Mouse (Mus musculus) olfactory bulb, adult 2 months (tissue): ENCODE measurements around the gene Lypd6b. TPM values are rescaled to one million over a fixed set of nuclear protein-coding genes. Genes with fewer than 3 reads are reported as not detected.

Experiments used
- H3K27ac ChIP-seq: fragments of 200-500 bp; 2 replicates; pipeline ENCODE4 v1.5.1; 2012; ENCODE audit warnings: low read depth, low read length; ENCODE audit not compliant: insufficient read depth
- H3K4me1 ChIP-seq: fragments of 200-500 bp; 2 replicates; pipeline ENCODE4 v1.6.1; 2012; ENCODE audit warnings: low read length; ENCODE audit not compliant: control insufficient read depth, insufficient read depth
- H3K4me3 ChIP-seq: fragments of 200-500 bp; 2 replicates; pipeline ENCODE4 v1.5.1; 2012; ENCODE audit warnings: mild to moderate bottlenecking, low read depth, low read length, moderate library complexity; ENCODE audit not compliant: insufficient read depth
- CTCF ChIP-seq: fragments of 200-500 bp; IDR thresholded peaks from 2 replicates; pipeline ENCODE4 v1.5.1; 2012; ENCODE audit warnings: low read depth, mild to moderate bottlenecking, low read length, moderate library complexity; ENCODE audit not compliant: insufficient read depth
- POLR2A ChIP-seq: fragments of 200-500 bp; IDR thresholded peaks from 2 replicates; pipeline ENCODE4 v1.6.1; 2012; ENCODE audit warnings: mild to moderate bottlenecking, low read depth, low read length, moderate library complexity; ENCODE audit not compliant: insufficient read depth
- WGBS: fragments of 180-500 bp; shearing (Covaris S2); methylation state at CpG from one replicate; pipeline ENCODE4 v1.1.7; 2018; 5-methylcytosine and 5-hydroxymethylcytosine counted together
- polyA plus RNA-seq: library from polyadenylated mRNA; stranded (reverse); fragments of >200 nt; gene quantifications from 2 replicates; pipeline ENCODE4 v1.2.4, GENCODE M21; 2012; ENCODE audit warnings: low replicate concordance; ENCODE audit not compliant: missing spikeins, insufficient read depth, insufficient read length

Lypd6b gene
- polyA plus RNA-seq, result not detected in 2 replicates

- no peak for TF ChIP-seq CTCF
- no peak for TF ChIP-seq POLR2A
- peak within 1 kb of the TSS; percentile 55 for H3K4me3 ChIP-seq
- no peak within 1 kb of the TSS for H3K27ac ChIP-seq
- H3K4me1 ChIP-seq, result peaks cover 13% of the 10 kb centered on the region
- 3% methylated on average over 79 of the region's 79 CpGs for WGBS
Measured at GRCm38 (mm10) chr2:49787376-49788050, at the start of gene Lypd6b. Lypd6b (plus strand) TSS chr2:49787688.

GRCm38 (mm10) chr2:49739046-49739445 is 48.4 kb upstream of the Lypd6b start:
- peaks cover 13% of the 10 kb centered on the region for H3K4me1 ChIP-seq
- TF ChIP-seq CTCF (no peak), POLR2A (no peak)
- 66% methylated on average over 5 of the region's 5 CpGs for WGBS
- no peak overlapping the region for H3K4me3 ChIP-seq
- H3K27ac ChIP-seq, result no peak overlapping the region

GRCm38 (mm10) chr2:49741026-49741425 is 46.5 kb upstream of the Lypd6b start:
- H3K27ac ChIP-seq, result no peak overlapping the region
- H3K4me1 ChIP-seq, result peaks cover 18% of the 10 kb centered on the region
- WGBS, result 80% methylated on average over 6 of the region's 6 CpGs
- no peak overlapping the region for H3K4me3 ChIP-seq
- TF ChIP-seq CTCF, result no peak
- TF ChIP-seq POLR2A, result no peak

GRCm38 (mm10) chr2:49741895-49742734 is 45.4 kb upstream of the Lypd6b start:
- WGBS, result 60% methylated on average over 16 of the region's 16 CpGs
- no peak for TF ChIP-seq POLR2A
- TF ChIP-seq CTCF, result no peak
- Histone ChIP-seq H3K27ac (no peak overlapping the region), H3K4me3 (no peak overlapping the region), H3K4me1 (peaks cover 18% of the 10 kb centered on the region)

GRCm38 (mm10) chr2:49742919-49743318 is 44.6 kb upstream of the Lypd6b start:
- 75% methylated on average over 4 of the region's 4 CpGs for WGBS
- no peak for TF ChIP-seq POLR2A
- no peak for TF ChIP-seq CTCF
- Histone ChIP-seq H3K4me1 (peaks cover 15% of the 10 kb centered on the region), H3K4me3 (no peak overlapping the region), H3K27ac (no peak overlapping the region)

- H3K4me3 ChIP-seq, result no peak overlapping the region
- no peak overlapping the region for H3K27ac ChIP-seq
- peaks cover 15% of the 10 kb centered on the region for H3K4me1 ChIP-seq
- WGBS, result 62% methylated on average over 6 of the region's 6 CpGs
- TF ChIP-seq CTCF (no peak), POLR2A (no peak)
Measured at GRCm38 (mm10) chr2:49743775-49744174, 43.7 kb upstream of the Lypd6b start.

GRCm38 (mm10) chr2:49744251-49745093 is 43.0 kb upstream of the Lypd6b start:
- WGBS, result 55% methylated on average over 11 of the region's 11 CpGs
- Histone ChIP-seq H3K4me3 (no peak overlapping the region), H3K4me1 (peaks cover 15% of the 10 kb centered on the region), H3K27ac (no peak overlapping the region)
- TF ChIP-seq POLR2A (no peak), CTCF (no peak)

- TF ChIP-seq POLR2A (no peak), CTCF (no peak)
- 81% methylated on average over 14 of the region's 14 CpGs for WGBS
- Histone ChIP-seq H3K27ac (no peak overlapping the region), H3K4me3 (no peak overlapping the region), H3K4me1 (peaks cover 15% of the 10 kb centered on the region)
Measured at GRCm38 (mm10) chr2:49745094-49745781, 42.2 kb upstream of the Lypd6b start.
